Mouse (Mus musculus): Measurements from ENCODE around the gene Kbtbd2. TPM values are rescaled to one million over a fixed set of nuclear protein-coding genes. Genes with fewer than 3 reads are reported as not detected.
A peak's percentile ranks its signal among the peaks of the same experiment; 100 is the strongest.

The Kbtbd2 gene
- polyA plus RNA-seq, 1 experiment: 14.8 TPM

DNA sequence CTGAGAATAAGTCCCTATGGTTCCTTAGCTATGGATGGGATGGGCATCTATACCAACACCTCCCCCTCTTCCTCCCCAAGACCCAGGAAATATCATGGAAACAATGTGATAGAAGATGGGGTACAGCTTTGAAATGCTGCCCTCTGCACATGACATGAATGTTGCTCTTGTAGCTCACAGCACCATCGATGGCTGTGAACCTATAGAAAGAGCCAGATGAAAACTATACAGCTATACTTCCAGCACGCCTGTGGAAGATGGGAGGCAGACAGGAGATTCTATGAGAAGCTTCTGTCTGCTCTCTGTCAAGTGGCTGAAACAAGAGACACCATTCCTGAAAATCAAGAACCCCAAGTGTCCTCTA, 21.5 kb upstream of the Kbtbd2 start:
- Histone ChIP-seq H3K27me3 (ENCODE audit: control insufficient read depth, insufficient read depth, insufficient read length) (no peaks in the 10 kb centered on the region), H3K4me3 (ENCODE audit: insufficient read depth, poor library complexity, severe bottlenecking) (no peak overlapping the region), H3K36me3 (ENCODE audit: control insufficient read depth, insufficient read depth) (no peaks in the 10 kb centered on the region), H3K79me3 (ENCODE audit: low read depth) (no peaks in the 10 kb centered on the region), H3K79me2 (ENCODE audit: control insufficient read depth, insufficient read depth) (no peaks in the 10 kb centered on the region), H3ac (ENCODE audit: control insufficient read depth, insufficient read length, low read depth) (no peak overlapping the region)
- TF ChIP-seq CTCF (IDR thresholded peaks at IDR 0.05; ENCODE audit: control insufficient read depth, insufficient read depth, insufficient read length) (no peak), MAX (IDR thresholded peaks at IDR 0.05) (no peak)

DNA sequence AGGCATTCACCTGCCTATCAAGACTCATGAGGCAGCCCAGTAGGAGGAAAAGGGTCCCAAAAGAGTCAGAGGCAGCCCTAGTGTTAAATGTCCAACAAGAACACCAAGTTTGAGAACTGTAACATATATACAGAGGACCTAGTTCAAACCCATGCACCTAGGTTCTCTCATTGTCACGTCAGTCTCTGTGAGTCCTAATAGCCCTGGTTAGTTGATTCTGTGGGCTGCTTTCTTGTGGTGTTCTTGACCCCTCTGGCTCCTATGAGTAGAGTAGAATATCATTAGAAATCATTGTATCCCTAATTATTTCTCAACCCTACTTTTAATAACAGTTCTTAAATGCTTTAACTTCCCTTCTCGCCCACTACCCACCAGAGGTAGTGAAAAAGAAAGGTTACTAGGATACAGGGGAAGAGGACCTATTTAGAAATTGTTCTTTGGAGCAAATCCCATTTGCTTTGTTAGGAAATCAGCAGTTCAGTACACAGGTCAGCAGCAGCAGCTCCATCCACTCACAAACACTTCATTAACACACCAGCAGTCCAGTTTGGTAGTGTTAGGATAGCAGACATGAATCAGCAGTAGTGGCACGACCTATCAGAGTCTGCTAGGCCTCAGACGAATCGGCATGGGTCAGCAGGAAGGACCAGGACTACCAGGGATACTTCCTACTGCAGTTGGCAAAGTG, 21.0 kb upstream of the Kbtbd2 start:
- Histone ChIP-seq H3ac (ENCODE audit: control insufficient read depth, insufficient read length, low read depth) (no peak overlapping the region), H3K79me2 (ENCODE audit: control insufficient read depth, insufficient read depth) (no peaks in the 10 kb centered on the region)
- TF ChIP-seq CTCF (IDR thresholded peaks at IDR 0.05; ENCODE audit: control insufficient read depth, insufficient read depth, insufficient read length): no peak
- TF ChIP-seq USF1 (IDR thresholded peaks at IDR 0.05; ENCODE audit: low read depth): no peak
- no peak for TF ChIP-seq CEBPB (IDR thresholded peaks at IDR 0.05; ENCODE audit: low read depth)
- no peak for TF ChIP-seq MYOD1 (IDR thresholded peaks at IDR 0.05; ENCODE audit: control insufficient read depth, insufficient read length, low read depth)
- no peak for TF ChIP-seq FOSL1 (IDR thresholded peaks at IDR 0.05; ENCODE audit: insufficient read depth, low read length, poor library complexity, severe bottlenecking)

DNA sequence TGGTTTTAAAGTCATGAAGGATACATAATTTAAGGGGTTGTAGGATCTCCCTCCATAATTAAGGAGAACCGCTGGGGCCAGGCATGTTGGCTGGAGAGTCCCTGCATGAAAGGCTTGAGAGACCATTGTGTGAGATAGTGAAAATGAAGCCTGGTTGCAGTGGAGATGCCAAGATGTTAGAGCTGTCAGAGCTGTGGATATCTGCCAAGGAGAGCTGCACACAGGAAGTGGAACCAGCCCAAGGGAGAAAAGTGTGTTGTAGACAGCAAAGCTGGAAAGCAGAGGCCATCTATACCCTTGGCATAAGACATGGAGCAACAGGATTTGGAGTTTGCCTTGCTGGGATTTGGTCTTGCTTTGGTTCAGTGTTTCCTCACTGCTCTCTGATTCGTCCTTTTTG, 15.7 kb upstream of the Kbtbd2 start:
- no peak for TF ChIP-seq MYOG (IDR thresholded peaks at IDR 0.05; ENCODE audit: control insufficient read depth, extremely low read depth, insufficient read length)
- no peak for TF ChIP-seq MYOD1 (IDR thresholded peaks at IDR 0.05; ENCODE audit: control insufficient read depth, insufficient read length, low read depth)
- no peak for TF ChIP-seq CEBPB (IDR thresholded peaks at IDR 0.05; ENCODE audit: low read depth)
- no peak for TF ChIP-seq CTCF (IDR thresholded peaks at IDR 0.05; ENCODE audit: control insufficient read depth, insufficient read depth, insufficient read length)
- TF ChIP-seq USF1 (IDR thresholded peaks at IDR 0.05; ENCODE audit: low read depth): no peak
- no peak for TF ChIP-seq FOSL1 (IDR thresholded peaks at IDR 0.05; ENCODE audit: insufficient read depth, low read length, poor library complexity, severe bottlenecking)
- TF ChIP-seq MAX (IDR thresholded peaks at IDR 0.05): no peak

More for the DNA sequence above, 21.0 kb upstream of the Kbtbd2 start:
- Histone ChIP-seq H3K4me3 (ENCODE audit: insufficient read depth, poor library complexity, severe bottlenecking) (no peak overlapping the region), H3K79me3 (ENCODE audit: low read depth) (no peaks in the 10 kb centered on the region), H3K36me3 (ENCODE audit: control insufficient read depth, insufficient read depth) (no peaks in the 10 kb centered on the region), H3K27me3 (ENCODE audit: control insufficient read depth, insufficient read depth, insufficient read length) (no peaks in the 10 kb centered on the region)

GRCm38 (mm10) chr6:56808656-56809055, 11.0 kb upstream of the Kbtbd2 start:
- no peak overlapping the region for H3K4me3 ChIP-seq (ENCODE audit: insufficient read depth, poor library complexity, severe bottlenecking)
- TF ChIP-seq FOSL1 (IDR thresholded peaks at IDR 0.05; ENCODE audit: insufficient read depth, low read length, poor library complexity, severe bottlenecking): no peak
- TF ChIP-seq CTCF (IDR thresholded peaks at IDR 0.05; ENCODE audit: control insufficient read depth, insufficient read depth, insufficient read length): peak; percentile 36
- no peak overlapping the region for H3ac ChIP-seq (ENCODE audit: control insufficient read depth, insufficient read length, low read depth)
- no peaks in the 10 kb centered on the region for H3K27me3 ChIP-seq (ENCODE audit: control insufficient read depth, insufficient read depth, insufficient read length)
- no peaks in the 10 kb centered on the region for H3K36me3 ChIP-seq (ENCODE audit: control insufficient read depth, insufficient read depth)
- H3K79me2 ChIP-seq (ENCODE audit: control insufficient read depth, insufficient read depth): no peaks in the 10 kb centered on the region
- H3K79me3 ChIP-seq (ENCODE audit: low read depth): no peaks in the 10 kb centered on the region

More for the DNA sequence above, 15.7 kb upstream of the Kbtbd2 start:
- Histone ChIP-seq H3K79me3 (ENCODE audit: low read depth) (no peaks in the 10 kb centered on the region), H3K79me2 (ENCODE audit: control insufficient read depth, insufficient read depth) (no peaks in the 10 kb centered on the region), H3K27me3 (ENCODE audit: control insufficient read depth, insufficient read depth, insufficient read length) (no peaks in the 10 kb centered on the region), H3K36me3 (ENCODE audit: control insufficient read depth, insufficient read depth) (no peaks in the 10 kb centered on the region), H3K4me3 (ENCODE audit: insufficient read depth, poor library complexity, severe bottlenecking) (no peak overlapping the region), H3ac (ENCODE audit: control insufficient read depth, insufficient read length, low read depth) (no peak overlapping the region)

DNA sequence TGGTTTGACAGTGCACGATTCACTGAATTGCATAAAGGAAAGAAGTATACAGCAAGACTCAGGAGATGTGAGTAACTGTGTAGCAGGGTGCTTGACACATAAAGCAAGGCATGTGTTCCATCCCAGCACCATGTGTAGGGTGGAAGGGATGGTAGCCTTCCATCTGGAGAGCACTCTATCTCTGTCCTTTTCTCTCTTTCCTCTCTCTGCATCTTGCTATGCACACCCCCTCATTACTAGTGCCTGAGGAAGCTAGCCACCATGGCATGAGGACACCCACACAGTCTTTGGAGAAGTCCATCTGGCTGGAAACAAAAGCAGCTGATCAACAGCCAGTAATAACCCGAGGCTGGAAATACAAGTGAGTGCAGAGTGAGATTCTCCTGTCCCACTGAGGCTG, 8.6 kb upstream of the Kbtbd2 start:
- no peaks in the 10 kb centered on the region for H3K27me3 ChIP-seq (ENCODE audit: control insufficient read depth, insufficient read depth, insufficient read length)
- H3K36me3 ChIP-seq (ENCODE audit: control insufficient read depth, insufficient read depth): no peaks in the 10 kb centered on the region
- no peaks in the 10 kb centered on the region for H3K79me2 ChIP-seq (ENCODE audit: control insufficient read depth, insufficient read depth)
- H3K79me3 ChIP-seq (ENCODE audit: low read depth): no peaks in the 10 kb centered on the region
- TF ChIP-seq CEBPB (IDR thresholded peaks at IDR 0.05; ENCODE audit: low read depth): no peak
- no peak for TF ChIP-seq MYOD1 (IDR thresholded peaks at IDR 0.05; ENCODE audit: control insufficient read depth, insufficient read length, low read depth)
- no peak overlapping the region for H3ac ChIP-seq (ENCODE audit: control insufficient read depth, insufficient read length, low read depth)
- H3K4me3 ChIP-seq (ENCODE audit: insufficient read depth, poor library complexity, severe bottlenecking): no peak overlapping the region

DNA sequence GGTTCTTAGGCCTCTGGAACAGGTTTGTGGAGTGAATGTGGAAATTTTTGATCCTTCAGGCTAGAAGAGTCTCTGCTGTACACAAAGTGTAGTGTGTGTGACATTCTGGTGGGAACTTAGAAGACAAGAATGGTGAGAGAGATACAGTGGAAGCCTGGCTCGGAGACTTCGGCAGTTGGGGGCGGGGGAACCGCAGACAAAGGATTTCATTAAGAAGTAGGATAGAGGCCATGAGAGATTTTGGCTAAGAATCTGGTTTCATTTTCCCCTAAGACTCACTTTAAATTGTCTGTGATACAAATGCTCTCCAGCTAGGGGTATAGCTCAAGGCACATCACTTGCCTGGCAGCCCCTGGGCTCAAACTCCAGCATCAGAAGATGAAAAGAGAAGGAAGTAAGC, 7.4 kb upstream of the Kbtbd2 start:
- TF ChIP-seq CEBPB (IDR thresholded peaks at IDR 0.05; ENCODE audit: low read depth): no peak
- H3K79me3 ChIP-seq (ENCODE audit: low read depth): no peaks in the 10 kb centered on the region
- H3K27me3 ChIP-seq (ENCODE audit: control insufficient read depth, insufficient read depth, insufficient read length): no peaks in the 10 kb centered on the region
- no peaks in the 10 kb centered on the region for H3K79me2 ChIP-seq (ENCODE audit: control insufficient read depth, insufficient read depth)
- no peaks in the 10 kb centered on the region for H3K36me3 ChIP-seq (ENCODE audit: control insufficient read depth, insufficient read depth)
- H3K4me3 ChIP-seq (ENCODE audit: insufficient read depth, poor library complexity, severe bottlenecking): no peak overlapping the region
- H3ac ChIP-seq (ENCODE audit: control insufficient read depth, insufficient read length, low read depth): no peak overlapping the region

- peaks cover 40% of the 10 kb centered on the region for H3K79me2 ChIP-seq (ENCODE audit: control insufficient read depth, insufficient read depth)
- peaks cover 39% of the 10 kb centered on the region for H3K79me3 ChIP-seq (ENCODE audit: low read depth)
- no peaks in the 10 kb centered on the region for H3K27me3 ChIP-seq (ENCODE audit: control insufficient read depth, insufficient read depth, insufficient read length)
- peak overlapping the region; percentile 84 for H3ac ChIP-seq (ENCODE audit: control insufficient read depth, insufficient read length, low read depth)
- peaks cover 13% of the 10 kb centered on the region for H3K36me3 ChIP-seq (ENCODE audit: control insufficient read depth, insufficient read depth)
- TF ChIP-seq FOSL1 (IDR thresholded peaks at IDR 0.05; ENCODE audit: insufficient read depth, low read length, poor library complexity, severe bottlenecking) (no peak), CEBPB (IDR thresholded peaks at IDR 0.05; ENCODE audit: low read depth) (no peak), CTCF (IDR thresholded peaks at IDR 0.05; ENCODE audit: control insufficient read depth, insufficient read depth, insufficient read length) (no peak), MYOG (IDR thresholded peaks at IDR 0.05; ENCODE audit: control insufficient read depth, extremely low read depth, insufficient read length) (no peak), MAX (IDR thresholded peaks at IDR 0.05) (no peak), USF1 (IDR thresholded peaks at IDR 0.05; ENCODE audit: low read depth) (no peak), MYOD1 (IDR thresholded peaks at IDR 0.05; ENCODE audit: control insufficient read depth, insufficient read length, low read depth) (no peak)
- peak overlapping the region; percentile 65 for H3K4me3 ChIP-seq (ENCODE audit: insufficient read depth, poor library complexity, severe bottlenecking)
Observed at GRCm38 (mm10) chr6:56798152-56798465, 496 bp upstream of the Kbtbd2 start.

Measured in C2C12 (cell line).